Mouse (Mus musculus) embryonic fibroblast, embryonic 13.5 days (primary cell): Measurements from ENCODE around the gene Ndufb10.

ENCODE experiments used
- CTCF ChIP-seq: IDR thresholded peaks from 2 replicates; pipeline ENCODE4 v1.5.1; 2011; ENCODE audit warnings: mild to moderate bottlenecking, control low read depth, low read length, moderate library complexity, borderline replicate concordance; ENCODE audit not compliant: insufficient read depth
- POLR2A ChIP-seq: IDR thresholded peaks from 2 replicates; pipeline ENCODE4 v1.6.1; 2011; ENCODE audit warnings: low read depth, mild to moderate bottlenecking, control low read depth, low read length, moderate library complexity

DNA sequence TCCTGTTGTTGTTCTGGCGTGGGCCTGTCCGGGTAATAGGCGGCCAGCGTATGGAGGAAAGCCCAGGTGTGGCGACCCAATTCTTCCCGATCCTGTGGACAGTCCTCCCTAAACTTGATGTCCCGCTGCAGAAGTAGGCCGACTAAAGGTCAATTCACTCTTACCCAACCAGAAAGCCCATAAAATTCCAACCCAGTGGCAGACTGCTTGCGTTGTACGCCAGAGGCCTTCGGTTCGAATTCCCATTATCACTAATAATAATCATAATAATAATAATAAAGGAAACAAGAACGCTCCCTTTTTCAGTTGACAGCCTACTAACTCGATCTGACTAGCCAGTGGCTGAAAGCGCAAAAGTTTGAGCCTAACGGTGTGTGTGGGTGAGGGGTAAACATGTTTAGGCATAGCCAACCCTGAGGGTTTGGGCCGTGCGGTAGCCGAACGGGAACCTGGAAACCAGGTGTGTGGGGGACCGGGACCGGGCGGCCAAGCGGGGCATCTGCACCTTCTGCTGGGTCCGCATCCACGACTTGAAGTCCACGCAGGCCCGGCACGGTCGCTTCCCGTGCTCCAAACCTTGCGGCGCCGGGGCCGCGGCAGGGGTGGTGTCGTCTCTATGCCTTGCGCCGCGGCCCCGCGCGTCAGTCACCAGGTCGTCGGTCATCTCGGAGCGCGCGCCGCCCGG, 28.8 kb downstream of the Ndufb10 start:
- TF ChIP-seq CTCF = no peak
- TF ChIP-seq POLR2A = no peak
